ENCODE assay signal across 30 mouse cellular contexts in genomic region chr6:29322735-29323134, GRCm38 (mm10). TPM values are rescaled to one million over a fixed set of nuclear protein-coding genes. Genes with fewer than 3 reads are reported as not detected.
"Had no signal": no experiment of that assay in that cellular context is flagged by ENCODE, and none has a peak within 500 bp of the region (broad histone marks: within the 10 kb centered on the region; RNA-seq: fewer than 3 reads in every experiment).

No protein-coding gene starts in this region.

- ATAC-seq: lung, postnatal 0 days had no signal

- H3K27ac ChIP-seq: kidney, postnatal 0 days; left cerebral cortex, adult 2 months; liver, embryonic 13.5 days; macrophage; neural tube, embryonic 12.5 days; neural tube, embryonic 15.5 days; stomach, postnatal 0 days had no signal

- H3K9ac ChIP-seq: liver, embryonic 13.5 days; lung, embryonic 14.5 days; neural tube, embryonic 12.5 days; neural tube, embryonic 15.5 days had no signal

- H3K36me3 ChIP-seq: liver, embryonic 13.5 days; neural tube, embryonic 12.5 days; neural tube, embryonic 15.5 days had no signal

- H3K4me2 ChIP-seq: liver, embryonic 13.5 days; lung, embryonic 14.5 days; midbrain, embryonic 11.5 days; neural tube, embryonic 12.5 days; neural tube, embryonic 15.5 days had no signal

- H3K4me3 ChIP-seq: left cerebral cortex, adult 2 months; liver, embryonic 13.5 days; neural tube, embryonic 12.5 days; neural tube, embryonic 15.5 days had no signal

- H3K4me1 ChIP-seq: liver, embryonic 13.5 days; neural tube, embryonic 15.5 days had no signal

- DNase-seq: kidney, postnatal 25 days; layer of hippocampus, postnatal 36 days; liver, embryonic 13.5 days; lung, embryonic 14.5 days; midbrain, embryonic 14.5 days; right cerebral cortex, adult 18-20 months; right cerebral cortex, postnatal 14 days; right cerebral cortex, postnatal 4 days; thymus, adult 18-20 months; thymus, postnatal 36 days had no signal

- H3K27me3 ChIP-seq: neural tube, embryonic 12.5 days; neural tube, embryonic 15.5 days had no signal

- H3K9me3 ChIP-seq: liver, embryonic 13.5 days; neural tube, embryonic 12.5 days; neural tube, embryonic 15.5 days had no signal

RNA-seq across cellular contexts. Expression of gene Fam71f1, which starts 3.8 kb away (rescaled TPM):
- total RNA-seq: layer of hippocampus, adult 8-10 months; layer of hippocampus, postnatal 10 days; layer of hippocampus, postnatal 36 days; left cerebral cortex, adult 2 months; left cerebral cortex, postnatal 10 days; left cerebral cortex, postnatal 36 days; liver, adult 2 months; megakaryocyte-erythroid progenitor cell, adult 5-6 weeks; midbrain, postnatal 0 days had no signal
- polyA plus RNA-seq: kidney, embryonic 14.5 days; kidney, postnatal 0 days; large intestine, adult 2 months; liver, adult 2 months; liver, embryonic 13.5 days; liver, embryonic 16.5 days; lung, embryonic 14.5 days; lung, postnatal 0 days; macrophage; midbrain, embryonic 11.5 days; midbrain, embryonic 14.5 days; midbrain, postnatal 0 days; neural tube, embryonic 12.5 days; neural tube, embryonic 15.5 days; stomach, embryonic 14.5 days; stomach, postnatal 0 days; urinary bladder, adult 2 months had no signal

RNA-seq across cellular contexts. Expression of gene Fam71f2, which starts 43.3 kb away (rescaled TPM):
- total RNA-seq: layer of hippocampus, postnatal 10 days; liver, adult 2 months had no signal
- polyA plus RNA-seq: kidney, embryonic 14.5 days; liver, adult 2 months; macrophage; stomach, postnatal 0 days had no signal
